Mouse (Mus musculus) bone marrow, adult 2 months (tissue): ENCODE measurements around the gene Rapgef5.

Source experiments
- CTCF ChIP-seq: fragments of 200-500 bp; IDR thresholded peaks from 2 replicates; pipeline ENCODE4 v1.5.1; 2011; ENCODE audit warnings: low read length, control low read depth; ENCODE audit not compliant: control insufficient read depth, insufficient read depth
- POLR2A ChIP-seq: fragments of 200-500 bp; IDR thresholded peaks from 2 replicates; pipeline ENCODE4 v1.6.1; 2011; ENCODE audit warnings: low read depth, mild to moderate bottlenecking, control low read depth, low read length, borderline replicate concordance; ENCODE audit not compliant: control insufficient read depth

- TF ChIP-seq CTCF (no peak), POLR2A (no peak)
Observed at GRCm38 (mm10) chr12:117595179-117595578, 78.9 kb downstream of the Rapgef5 start.
